Mouse (Mus musculus) brain, embryonic 14.5 days (tissue): ENCODE results near the gene Mrps12.

Experiments
- CTCF ChIP-seq: fragments of 200-500 bp; IDR thresholded peaks from 2 replicates; pipeline ENCODE4 v1.5.1; 2012; ENCODE audit warnings: inconsistent platforms, mild to moderate bottlenecking, moderate library complexity, borderline replicate concordance; ENCODE audit not compliant: insufficient read depth, insufficient read length; ENCODE audit errors: extremely low read depth
- POLR2A ChIP-seq: fragments of 200-500 bp; IDR thresholded peaks from 2 replicates; pipeline ENCODE4 v1.6.1; 2012; ENCODE audit warnings: mild to moderate bottlenecking, inconsistent platforms, borderline replicate concordance; ENCODE audit not compliant: poor library complexity, insufficient read depth, insufficient read length, severe bottlenecking; ENCODE audit errors: extremely low read depth

GRCm38 (mm10) chr7:28716590-28717281 lies 24.9 kb downstream of the Mrps12 start, which contains the start of gene Fbxo17:
- TF ChIP-seq POLR2A (no peak), CTCF (no peak)
